Mouse (Mus musculus) CH12.LX (cell line): ENCODE data around the gene Cd46. TPM values are rescaled to one million over a fixed set of nuclear protein-coding genes. Genes with fewer than 3 reads are reported as not detected.

ENCODE experiments used
- DNase-seq: peaks from one replicate; pipeline ENCODE4 v3.0.0-alpha.2; 2013; ENCODE audit errors: extremely low read depth
- H3K27ac ChIP-seq: 2 replicates; pipeline ENCODE4 v1.5.1; 2012; ENCODE audit warnings: low read depth, mild to moderate bottlenecking, control low read depth, moderate library complexity; ENCODE audit not compliant: insufficient read depth
- H3K27me3 ChIP-seq: replicated peaks from 2 replicates; pipeline ENCODE3; 2012; ENCODE audit warnings: inconsistent platforms
- H3K36me3 ChIP-seq, 2 experiments: replicated peaks in 1 of 2; 2 replicates each; pipeline versions ENCODE3 to v1.6.1; 2012; ENCODE audit warnings: inconsistent platforms in 1 of 2, low read length in 1 of 2, mild to moderate bottlenecking in 1 of 2, mixed read lengths in 1 of 2, moderate library complexity in 1 of 2; ENCODE audit not compliant: control insufficient read depth in 1 of 2, insufficient read depth in 1 of 2
- H3K4me1 ChIP-seq, 2 experiments: 2 replicates each; pipeline ENCODE4 v1.6.1; 2012; ENCODE audit warnings: inconsistent platforms in 1 of 2, moderate library complexity in 1 of 2; ENCODE audit not compliant: insufficient read depth in 2 of 2, control insufficient read depth in 1 of 2
- H3K4me2 ChIP-seq: 2 replicates; pipeline ENCODE4 v1.6.1; 2012; ENCODE audit warnings: low read depth, mild to moderate bottlenecking, control low read depth; ENCODE audit not compliant: poor library complexity, insufficient read depth, severe bottlenecking
- H3K4me3 ChIP-seq, 3 experiments: fragments of 150-350 bp in 1 of 3; sonication (generic) in 1 of 3; replicated peaks in 1 of 3; 2 replicates each; pipeline versions ENCODE3 to v1.5.1; 2011 to 2012; ENCODE audit warnings: low read depth in 2 of 3, low read length in 2 of 3, mild to moderate bottlenecking in 2 of 3, moderate library complexity in 2 of 3, control low read depth in 1 of 3, improper control_type of control experiment in 1 of 3, inconsistent platforms in 1 of 3, mixed read lengths in 1 of 3; ENCODE audit not compliant: poor library complexity in 1 of 3
- H3K79me2 ChIP-seq: replicated peaks from 2 replicates; pipeline ENCODE4 v1.6.1; 2012; ENCODE audit warnings: mild to moderate bottlenecking, moderate library complexity; ENCODE audit not compliant: control insufficient read depth, poor library complexity, insufficient read depth, severe bottlenecking; ENCODE audit errors: extremely low read depth
- H3K9ac ChIP-seq: 2 replicates; pipeline ENCODE4 v1.6.1; 2012; ENCODE audit warnings: low read depth, mild to moderate bottlenecking, control low read depth, moderate library complexity; ENCODE audit not compliant: insufficient read depth
- H3K9me3 ChIP-seq: replicated peaks from 2 replicates; pipeline ENCODE3; 2012; ENCODE audit warnings: low read length, inconsistent platforms, mixed read lengths
- CHD1 ChIP-seq: IDR thresholded peaks from 2 replicates; pipeline ENCODE4 v1.6.1; 2012; ENCODE audit warnings: low read depth, low read length, improper control_type of control experiment, inconsistent platforms
- CTCF ChIP-seq, 2 experiments: IDR thresholded peaks in 1 of 2; conservative IDR thresholded peaks in 1 of 2; 2 replicates each; pipeline ENCODE4 v1.5.1; 2011 to 2012; ENCODE audit warnings: low read depth in 2 of 2, low read length in 2 of 2, improper control_type of control experiment in 1 of 2, inconsistent platforms in 1 of 2, mild to moderate bottlenecking in 1 of 2, moderate library complexity in 1 of 2
- ELF1 ChIP-seq: IDR thresholded peaks from 2 replicates; pipeline ENCODE4 v1.6.1; 2014; ENCODE audit warnings: low read depth, mild to moderate bottlenecking, inconsistent platforms, low read length, improper control_type of control experiment
- ETS1 ChIP-seq: conservative IDR thresholded peaks from 2 replicates; pipeline ENCODE4 v1.6.1; 2012; ENCODE audit warnings: low read depth, mild to moderate bottlenecking, inconsistent platforms, low read length, improper control_type of control experiment, moderate library complexity
- IRF4 ChIP-seq: IDR thresholded peaks from 2 replicates; pipeline ENCODE4 v1.6.1; 2014; ENCODE audit warnings: low read depth, mild to moderate bottlenecking, inconsistent platforms, low read length, improper control_type of control experiment
- JUN ChIP-seq: IDR thresholded peaks from 2 replicates; pipeline ENCODE4 v1.6.1; 2011; ENCODE audit warnings: low read depth, mild to moderate bottlenecking, low read length, improper control_type of control experiment, moderate library complexity; ENCODE audit not compliant: insufficient read depth
- JUND ChIP-seq: conservative IDR thresholded peaks from 2 replicates; pipeline ENCODE4 v1.6.1; 2011; ENCODE audit warnings: low read depth, low read length, improper control_type of control experiment
- KAT2A ChIP-seq: IDR thresholded peaks from 2 replicates; pipeline ENCODE4 v1.6.1; 2012; ENCODE audit warnings: low read length, improper control_type of control experiment, inconsistent platforms; ENCODE audit not compliant: insufficient replicate concordance
- MAFK ChIP-seq: IDR thresholded peaks from 2 replicates; pipeline ENCODE4 v1.6.1; 2011; ENCODE audit warnings: low read length, improper control_type of control experiment; ENCODE audit not compliant: insufficient replicate concordance
- MXI1 ChIP-seq: IDR thresholded peaks from 2 replicates; pipeline ENCODE4 v1.6.1; 2011; ENCODE audit warnings: mild to moderate bottlenecking, low read depth, low read length, improper control_type of control experiment
- NELFE ChIP-seq: IDR thresholded peaks from 2 replicates; pipeline ENCODE4 v1.6.1; 2011; ENCODE audit warnings: low read depth, low read length, improper control_type of control experiment
- PAX5 ChIP-seq: IDR thresholded peaks from 2 replicates; pipeline ENCODE4 v1.6.1; 2012; ENCODE audit warnings: low read length, inconsistent platforms, mixed read lengths
- POLR2A ChIP-seq: IDR thresholded peaks from 2 replicates; pipeline ENCODE4 v1.6.1; 2011; ENCODE audit warnings: low read depth, mild to moderate bottlenecking, improper control_type of control experiment, low read length
- POLR2AphosphoS2 ChIP-seq: IDR thresholded peaks from 2 replicates; pipeline ENCODE4 v1.6.1; 2011; ENCODE audit warnings: low read depth, low read length, improper control_type of control experiment
- RAD21 ChIP-seq: IDR thresholded peaks from 2 replicates; pipeline ENCODE4 v1.6.1; 2011; ENCODE audit warnings: low read depth, mild to moderate bottlenecking, low read length, improper control_type of control experiment, moderate library complexity
- RCOR1 ChIP-seq: conservative IDR thresholded peaks from 2 replicates; pipeline ENCODE4 v1.6.1; 2012; ENCODE audit warnings: low read depth, mild to moderate bottlenecking, inconsistent platforms, low read length, improper control_type of control experiment
- SIN3A ChIP-seq: IDR thresholded peaks from 2 replicates; pipeline ENCODE4 v1.6.1; 2012; ENCODE audit warnings: low read length, improper control_type of control experiment, inconsistent platforms
- TBP ChIP-seq: conservative IDR thresholded peaks from 2 replicates; pipeline ENCODE4 v1.6.1; 2011; ENCODE audit warnings: low read depth, low read length, improper control_type of control experiment
- TCF12 ChIP-seq: IDR thresholded peaks from 2 replicates; pipeline ENCODE4 v1.6.1; 2014; ENCODE audit warnings: low read depth, mild to moderate bottlenecking, inconsistent platforms, low read length, improper control_type of control experiment
- USF1 ChIP-seq: IDR thresholded peaks from 2 replicates; pipeline ENCODE4 v1.6.1; 2014; ENCODE audit warnings: low read depth, mild to moderate bottlenecking, inconsistent platforms, low read length, improper control_type of control experiment
- dilution Hi-C: fragments of 300-500 bp; cut with MboI; formaldehyde crosslinking; loops from 2 replicates; pipeline ENCODE4 v1.14.3; 2020; ENCODE audit warnings: low sequenced_read_pairs; ENCODE audit not compliant: extremely low pct_unique_long_range_greater_than_20kb, extremely low pct_ligation_motif_present
- in situ Hi-C: fragments of 300-500 bp; cut with MboI; formaldehyde crosslinking; loops from 3 replicates; pipeline ENCODE4 v1.14.3; 2019; ENCODE audit warnings: low sequenced_read_pairs, low pct_ligation_motif_present, low pct_unique_long_range_greater_than_20kb, mixed read lengths
- polyA plus RNA-seq: library from polyadenylated mRNA; unstranded; fragments of >175 nt; gene quantifications from 2 replicates; pipeline ENCODE4 v1.2.1, GENCODE M21; 2012; ENCODE audit warnings: low read depth; ENCODE audit not compliant: insufficient read length
- total RNA-seq, 2 experiments: library from RNA; depleted of rRNA; stranded (reverse); fragments of 300-350 nt in 1 of 2; fragments of >200 nt in 1 of 2; gene quantifications; 2 replicates each; pipeline ENCODE4 v1.2.3; 2012 to 2014

The Cd46 gene
- total and polyA plus RNA-seq, 3 experiments, result 0.38 to 1.5 (median 1.4) TPM

DNA sequence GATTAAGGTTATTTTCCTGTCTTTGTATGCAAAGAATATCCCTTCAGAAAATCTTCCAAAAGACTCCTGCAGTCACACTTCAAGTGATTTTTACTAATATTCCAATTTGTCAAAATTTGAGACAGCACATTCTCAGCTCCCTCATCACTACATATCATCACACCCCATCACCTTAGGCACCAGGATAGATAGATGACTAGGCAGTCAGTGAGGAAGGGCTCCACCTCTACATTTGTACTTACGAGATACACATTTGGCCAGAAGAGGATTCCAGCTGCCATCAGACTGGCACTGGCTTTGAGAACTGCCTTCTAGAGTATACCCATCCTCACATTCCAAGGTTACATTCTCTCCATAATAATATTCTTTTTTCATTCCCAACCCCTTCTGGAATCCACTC is 22.4 kb upstream of the Cd46 start:
- no peak for DNase-seq
- no peaks in the 10 kb centered on the region for H3K9me3 ChIP-seq
- no peaks in the 10 kb centered on the region for H3K27me3 ChIP-seq
- H3K79me2 ChIP-seq, result no peaks in the 10 kb centered on the region
- no peak overlapping the region for H3K27ac ChIP-seq
- no peak overlapping the region for H3K9ac ChIP-seq
- no peak overlapping the region for H3K4me2 ChIP-seq
- no peak for TF ChIP-seq JUND
- TF ChIP-seq CHD1, result no peak
- no peak for TF ChIP-seq SIN3A
- TF ChIP-seq ELF1, result no peak
- no peak overlapping the region for H3K4me3 ChIP-seq
- dilution Hi-C loops, result no loop called here
- no peaks in the 10 kb centered on the region for H3K4me1 ChIP-seq
- in situ Hi-C loops, result no loop called here
- H3K36me3 ChIP-seq, result peaks cover 31 to 70% of the 10 kb centered on the region in 2 experiments

DNA sequence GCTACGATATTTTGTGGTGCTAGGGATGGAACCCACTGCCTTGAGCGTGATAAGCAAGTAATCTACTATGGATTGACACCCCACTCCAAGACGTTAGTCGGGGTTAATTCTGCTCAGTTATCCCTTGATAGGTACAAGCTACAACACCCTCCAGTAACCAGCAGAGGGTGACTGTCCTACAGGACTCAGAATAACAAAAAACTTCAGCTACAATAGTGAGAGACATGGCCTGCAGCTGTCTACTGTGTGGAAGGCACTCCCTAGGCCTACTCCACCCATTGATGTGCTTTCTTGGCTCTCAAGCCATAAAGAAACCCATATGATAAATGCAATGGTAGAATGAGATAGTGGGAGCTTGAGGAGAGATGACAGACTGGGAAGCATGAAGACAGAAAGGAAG is 21.6 kb upstream of the Cd46 start:
- no peaks in the 10 kb centered on the region for H3K4me1 ChIP-seq
- DNase-seq, result no peak
- H3K27ac ChIP-seq, result no peak overlapping the region
- H3K9ac ChIP-seq, result no peak overlapping the region
- no peak overlapping the region for H3K4me3 ChIP-seq
- H3K79me2 ChIP-seq, result no peaks in the 10 kb centered on the region
- H3K9me3 ChIP-seq, result no peaks in the 10 kb centered on the region
- no peak overlapping the region for H3K4me2 ChIP-seq
- no peaks in the 10 kb centered on the region for H3K27me3 ChIP-seq
- in situ Hi-C loops (no loop called here), dilution Hi-C loops (no loop called here)
- TF ChIP-seq CTCF (conservative IDR thresholded peaks at IDR 0.05 in 1 of 2, IDR thresholded peaks at IDR 0.05 in 1 of 2; ENCODE audit: low read depth in 2 of 2, low read length in 2 of 2) (no peak; a peak in 1 of 4 replicates), CHD1 (no peak), IRF4 (no peak), RAD21 (no peak; the same call in 1 of the 2 replicates), NELFE (no peak), POLR2AphosphoS2 (no peak), PAX5 (no peak), TCF12 (no peak), POLR2A (no peak), MXI1 (no peak)
- H3K36me3 ChIP-seq, result peaks cover 31 to 68% of the 10 kb centered on the region in 2 experiments

DNA sequence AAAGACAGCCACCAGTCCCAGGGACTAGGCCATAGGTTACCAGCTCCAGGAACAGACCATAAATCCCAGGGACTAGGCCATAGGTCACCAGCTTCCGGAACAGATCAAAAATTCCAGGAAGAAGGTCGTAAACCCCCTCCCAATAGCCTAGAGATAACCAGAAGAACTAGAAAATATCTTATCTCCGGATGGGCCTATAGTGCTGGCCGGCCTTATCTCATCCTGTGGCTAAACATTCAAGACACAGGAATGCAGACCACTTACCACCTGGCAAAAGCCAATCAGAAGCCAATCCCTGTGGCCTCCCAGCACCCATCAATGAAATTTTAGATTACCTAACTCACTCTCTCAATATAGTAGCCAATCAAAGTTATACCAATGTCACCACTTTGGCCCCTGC is 8.6 kb upstream of the Cd46 start:
- DNase-seq, result no peak
- no peak for TF ChIP-seq ETS1
- no peak for TF ChIP-seq CHD1
- no peak for TF ChIP-seq MAFK
- no peak for TF ChIP-seq USF1
- TF ChIP-seq KAT2A, result no peak
- no peak for TF ChIP-seq POLR2A
- TF ChIP-seq JUN, result no peak
- no peak for TF ChIP-seq TBP
- no peak for TF ChIP-seq NELFE
- TF ChIP-seq RCOR1, result no peak
- Histone ChIP-seq H3K4me2 (no peak overlapping the region), H3K27ac (no peak overlapping the region), H3K4me1 (no peaks in the 10 kb centered on the region), H3K36me3 (peaks cover 21 to 51% of the 10 kb centered on the region in 2 experiments), H3K27me3 (no peaks in the 10 kb centered on the region), H3K9me3 (no peaks in the 10 kb centered on the region), H3K79me2 (no peaks in the 10 kb centered on the region), H3K4me3 (no peak overlapping the region), H3K9ac (no peak overlapping the region)
- dilution Hi-C loops (no loop called here), in situ Hi-C loops (no loop called here)
